Mouse (Mus musculus) hematopoietic stem cell, adult 5-6 weeks (primary cell): Measurements from ENCODE around the gene Klhl21. TPM values are rescaled to one million over a fixed set of nuclear protein-coding genes. Genes with fewer than 3 reads are reported as not detected.

Experiments
- ATAC-seq, 2 experiments: fragments of 125-278 bp in 1 of 2; replicated peaks in 1 of 2; 2 replicates each; pipeline ENCODE4 v1.8.0; 2016 to 2017; ENCODE audit warnings: inconsistent platforms in 2 of 2, mild to moderate bottlenecking in 2 of 2, moderate number of reproducible peaks in 2 of 2, low read depth in 1 of 2, moderate TSS enrichment in 1 of 2; ENCODE audit not compliant: low FRiP score in 2 of 2, poor library complexity in 2 of 2, severe bottlenecking in 2 of 2, insufficient read depth in 1 of 2, low TSS enrichment in 1 of 2
- total RNA-seq: library from RNA; stranded (forward); fragments of 172-1452, 232-1000 nt; gene quantifications from 2 replicates; pipeline ENCODE4 v1.2.3, GENCODE M21; 2017

Gene Klhl21
- 7.4 and 9.3 TPM in 2 replicates for total RNA-seq

- peak; percentile 79 to 84 for ATAC-seq
Measured at GRCm38 (mm10) chr4:152008622-152009075, at the start of gene Klhl21. Gene Klhl21 (plus strand): TSS chr4:152008803.

- ATAC-seq = no peak; a peak in 1 of 4 replicates
Measured at GRCm38 (mm10) chr4:151959849-151960512, 48.6 kb upstream of the Klhl21 start.

GRCm38 (mm10) chr4:151960513-151960854, 48.1 kb upstream of the Klhl21 start:
- peak; percentile 51 to 61; a peak in 3 of 4 replicates for ATAC-seq

DNA sequence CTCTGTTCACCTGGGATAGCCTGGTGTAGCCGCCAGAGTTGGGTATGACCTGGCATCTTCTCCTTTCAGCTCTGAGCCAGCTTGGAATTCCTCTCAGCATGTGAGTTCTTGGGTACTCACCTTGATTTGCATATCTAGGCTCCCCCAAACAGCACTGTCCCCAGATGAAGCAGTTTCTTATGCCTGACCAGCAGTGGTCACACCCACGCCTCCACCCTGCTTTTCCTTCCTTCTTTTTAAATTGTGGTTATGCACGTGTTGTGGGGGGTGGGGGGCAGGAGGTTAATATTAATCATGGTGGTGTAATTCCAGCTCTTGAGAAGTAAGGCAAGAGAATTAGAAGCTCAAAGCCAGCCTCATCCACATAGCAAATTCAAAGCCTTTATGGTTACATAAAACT, 45.8 kb upstream of the Klhl21 start:
- 0 out of 4 replicates have a peak, but pooled peaks of 1 of the 2 experiments have one; percentile 24 for ATAC-seq

DNA sequence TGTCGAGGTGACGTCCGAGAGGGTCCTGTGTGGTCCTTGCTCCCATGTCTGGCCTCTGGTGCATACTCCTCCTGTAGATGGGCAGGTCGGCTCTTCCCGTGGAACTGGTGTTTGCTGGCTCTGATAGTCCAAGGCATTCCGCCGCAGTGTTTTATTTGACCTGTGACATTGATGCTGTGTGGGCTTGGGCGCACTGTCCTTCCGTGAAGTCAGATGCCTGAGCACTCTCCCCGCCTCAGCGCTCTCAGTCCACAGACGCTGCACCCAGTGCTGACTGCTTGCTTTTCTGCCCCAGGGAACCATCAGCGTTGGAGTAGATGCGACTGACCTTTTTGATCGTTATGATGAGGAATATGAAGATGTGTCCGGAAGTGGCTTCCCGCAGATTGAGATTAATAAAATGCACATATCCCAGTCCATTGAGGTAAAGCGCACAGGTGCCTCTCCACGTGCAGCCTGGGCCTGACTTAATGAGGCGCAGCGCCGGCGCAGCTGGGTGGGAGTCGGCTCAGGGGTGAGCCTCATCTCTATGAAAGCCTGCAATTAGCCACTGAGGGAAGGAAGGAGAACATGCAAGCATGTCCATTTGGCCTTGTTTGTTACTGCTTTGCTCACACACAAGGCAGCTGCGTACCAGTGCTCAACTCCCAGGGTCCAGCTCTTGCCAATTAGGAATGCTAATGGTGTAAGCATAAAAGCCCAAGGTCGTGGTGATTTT, 40.2 kb upstream of the Klhl21 start:
- no peak for ATAC-seq

DNA sequence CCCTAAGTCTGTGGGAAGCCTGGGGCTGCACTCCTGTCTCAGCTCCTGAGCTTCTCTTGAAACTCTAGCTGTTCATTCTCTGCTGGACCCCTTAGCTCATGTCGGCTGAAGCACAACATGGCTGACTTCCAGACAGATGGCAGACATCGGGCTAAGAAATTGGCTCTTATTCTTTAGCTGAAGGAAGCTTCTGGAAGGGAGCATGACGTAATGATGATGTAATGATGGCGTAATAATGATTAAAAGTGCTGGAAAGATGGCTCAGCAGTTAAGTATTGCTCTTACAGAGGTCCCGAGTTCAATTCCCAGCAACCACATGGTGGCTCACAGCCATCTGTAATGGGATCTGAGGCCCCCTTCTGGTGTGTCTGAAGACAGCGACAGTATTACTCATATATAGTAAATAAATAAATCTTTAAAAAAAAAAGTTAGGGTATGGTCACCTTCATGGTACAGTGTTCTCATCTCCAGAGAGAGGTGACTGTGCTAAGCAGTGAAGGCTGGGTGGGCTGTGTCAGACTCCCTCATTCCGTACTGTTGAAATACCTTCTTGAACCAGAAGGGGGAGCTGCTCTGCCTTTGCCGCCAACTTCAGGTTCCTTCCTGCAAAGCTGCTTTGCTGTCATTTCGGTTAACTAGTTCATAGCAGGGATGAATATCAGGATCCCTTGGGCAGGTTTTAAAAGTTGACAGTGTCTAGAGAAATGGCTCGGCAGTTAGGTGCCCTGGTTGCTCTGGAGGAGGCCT, 36.2 kb upstream of the Klhl21 start:
- ATAC-seq = peak in 1 of 2 experiments; percentile 34; a peak in 1 of 4 replicates

- ATAC-seq = no peak
Measured at GRCm38 (mm10) chr4:151975441-151975840, 33.2 kb upstream of the Klhl21 start.

GRCm38 (mm10) chr4:151977748-151978147, 30.9 kb upstream of the Klhl21 start:
- peak; percentile 82 to 86 for ATAC-seq

DNA sequence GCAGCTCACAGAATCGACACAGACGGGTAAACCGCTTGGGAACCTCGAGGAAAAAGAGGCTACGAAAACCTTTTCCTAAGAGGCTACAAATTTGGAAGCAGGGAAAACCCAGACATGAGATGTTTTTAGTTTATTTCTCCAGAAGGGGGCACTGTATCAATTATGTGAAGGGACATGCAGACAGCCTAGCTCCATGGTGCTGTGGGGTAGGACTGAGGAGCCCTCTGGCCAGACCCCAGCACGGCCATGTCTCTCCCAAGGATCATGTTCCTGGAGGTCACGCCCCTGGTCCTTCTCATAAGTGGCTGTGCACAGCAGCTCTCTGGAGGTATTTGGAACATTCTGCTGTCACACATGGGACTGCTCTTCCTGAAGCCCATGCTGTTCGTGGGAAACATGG, 27.9 kb upstream of the Klhl21 start:
- no peak for ATAC-seq

GRCm38 (mm10) chr4:151981363-151981762, 27.2 kb upstream of the Klhl21 start:
- ATAC-seq = peak; percentile 68 to 86

DNA sequence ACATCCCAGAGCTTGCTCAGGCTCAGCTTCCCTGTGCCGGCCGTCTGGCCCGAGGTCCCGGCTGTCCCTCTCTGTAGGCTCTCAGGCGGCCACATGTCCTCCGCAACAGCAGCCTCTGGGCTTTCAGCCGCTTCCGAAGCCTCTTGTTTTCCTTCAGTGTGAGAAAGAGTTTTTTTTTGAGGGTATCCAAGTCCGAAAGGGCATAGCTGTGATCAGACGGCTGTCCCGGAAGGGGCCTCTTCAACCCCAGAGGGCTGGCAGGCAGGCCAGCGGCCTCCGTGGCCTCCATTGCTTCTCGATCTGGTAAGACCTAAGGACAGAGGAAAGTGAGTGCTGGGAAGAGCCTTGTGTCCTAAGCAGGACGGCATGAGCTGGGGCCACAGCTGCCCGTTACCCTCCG, 25.6 kb upstream of the Klhl21 start:
- no peak for ATAC-seq

GRCm38 (mm10) chr4:151983560-151983959, 25.0 kb upstream of the Klhl21 start:
- ATAC-seq = no peak

DNA sequence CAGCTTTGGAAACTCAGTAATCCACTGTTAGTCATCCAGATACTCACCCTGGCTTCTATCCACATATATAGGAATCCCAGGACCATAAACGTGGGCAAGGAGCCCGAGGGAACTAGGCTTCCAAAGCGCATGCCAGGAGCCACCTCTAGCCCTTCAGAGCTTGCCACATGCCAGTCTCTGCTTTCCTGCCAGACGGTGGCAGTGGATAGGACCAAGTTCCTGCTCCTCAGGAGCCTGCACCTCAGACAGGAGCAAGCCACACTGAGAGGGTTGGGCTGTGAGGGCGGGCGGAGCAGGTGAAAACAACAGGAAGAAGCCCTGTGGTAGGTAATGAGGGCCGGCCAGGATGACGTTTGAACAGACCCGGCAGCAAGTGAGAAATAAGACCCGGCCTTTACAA, 22.7 kb upstream of the Klhl21 start:
- no peak for ATAC-seq

GRCm38 (mm10) chr4:151986650-151987049, 22.0 kb upstream of the Klhl21 start:
- ATAC-seq = no peak

GRCm38 (mm10) chr4:151988014-151988341, 20.6 kb upstream of the Klhl21 start:
- ATAC-seq = no peak

DNA sequence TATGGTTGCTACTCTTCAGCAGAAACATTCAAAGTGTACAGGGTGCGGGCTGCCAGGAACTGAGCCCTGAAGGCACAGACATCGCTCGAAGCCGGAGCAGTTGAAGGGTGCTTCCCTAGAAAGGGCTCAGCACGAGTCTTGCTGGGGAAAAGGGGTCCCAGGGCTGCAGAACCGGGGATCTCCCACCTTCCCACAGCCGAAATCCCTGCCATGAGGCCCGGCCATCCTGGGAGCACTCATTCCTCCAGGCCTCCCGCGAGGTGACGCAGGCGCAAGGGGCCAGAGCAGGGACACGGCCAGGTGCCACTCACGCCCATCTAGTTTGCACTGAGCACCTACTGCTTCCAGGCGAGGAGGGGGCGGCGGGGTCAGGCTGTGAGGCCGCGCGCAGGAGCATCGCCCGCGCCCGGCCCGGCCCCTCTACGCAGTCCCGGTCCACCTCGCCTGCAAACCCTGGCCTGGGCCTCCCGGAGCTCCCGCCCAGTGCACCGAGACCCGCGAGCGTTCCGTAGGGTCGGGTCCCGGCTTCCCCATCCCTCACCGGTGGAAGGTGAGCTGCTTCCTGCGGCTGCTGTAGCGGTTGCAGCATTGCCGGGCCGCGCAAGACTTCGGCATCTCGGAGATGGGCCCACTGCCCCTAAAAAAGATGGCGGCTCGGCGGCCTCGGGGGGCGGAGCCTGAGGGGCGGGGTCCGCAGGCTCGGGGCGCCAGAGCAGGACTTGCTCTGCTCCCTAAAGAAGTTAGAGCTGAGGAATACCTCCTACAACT, 20.1 kb upstream of the Klhl21 start, which contains the start of gene Thap3:
Gene Thap3 (minus strand): TSS at position 656 of the 768 bp plus-strand sequence.
- ATAC-seq = peak; percentile 80 to 86

DNA sequence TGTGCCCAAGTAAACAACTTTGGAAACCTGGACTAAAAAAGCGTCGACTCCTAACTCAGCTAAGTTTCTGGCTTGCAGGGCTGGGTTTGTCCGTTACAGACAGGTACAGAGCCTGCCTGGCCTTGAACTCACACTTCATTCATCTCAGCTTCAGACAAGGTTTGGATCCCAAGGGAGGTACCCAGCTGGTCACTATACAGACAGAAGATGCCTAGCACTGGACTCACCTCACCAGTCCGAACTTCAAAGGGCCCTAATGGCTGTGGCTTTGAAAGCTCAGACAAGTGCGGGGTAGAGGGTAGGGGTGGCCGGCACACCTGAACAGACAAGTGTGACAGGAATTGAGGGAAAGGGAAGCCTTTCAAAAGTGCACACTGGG, 19.5 kb upstream of the Klhl21 start:
- no peak for ATAC-seq
